Mouse (Mus musculus) testis, adult 2 months (tissue): ENCODE results near the gene Serpine3. TPM values are rescaled to one million over a fixed set of nuclear protein-coding genes. Genes with fewer than 3 reads are reported as not detected.
"Not testable (repeated sequence)": the region's sequence is repeated elsewhere in the genome, so short reads cannot be mapped to it uniquely, and the experiment has no call there.

Experiments used
- H3K27ac ChIP-seq: fragments of 200-500 bp; 2 replicates; pipeline ENCODE4 v1.5.1; 2012; ENCODE audit warnings: low read depth, low read length; ENCODE audit not compliant: control insufficient read depth, insufficient read depth
- H3K27me3 ChIP-seq: fragments of 200-500 bp; 2 replicates; pipeline ENCODE4 v1.6.1; 2012; ENCODE audit warnings: mild to moderate bottlenecking, low read length, moderate library complexity; ENCODE audit not compliant: control insufficient read depth, insufficient read depth
- H3K36me3 ChIP-seq: fragments of 200-500 bp; 2 replicates; pipeline ENCODE4 v1.6.1; 2012; ENCODE audit warnings: mild to moderate bottlenecking, low read length; ENCODE audit not compliant: control insufficient read depth, insufficient read depth
- H3K4me1 ChIP-seq: fragments of 200-500 bp; 2 replicates; pipeline ENCODE4 v1.6.1; 2012; ENCODE audit warnings: low read length; ENCODE audit not compliant: control insufficient read depth, insufficient read depth
- H3K4me3 ChIP-seq: fragments of 200-500 bp; 2 replicates; pipeline ENCODE4 v1.5.1; 2012; ENCODE audit warnings: low read depth, mild to moderate bottlenecking, low read length, moderate library complexity, mixed read lengths; ENCODE audit not compliant: control insufficient read depth
- CTCF ChIP-seq: fragments of 200-500 bp; IDR thresholded peaks from 2 replicates; pipeline ENCODE4 v1.5.1; 2012; ENCODE audit warnings: low read depth, mild to moderate bottlenecking, inconsistent platforms, low read length, moderate library complexity; ENCODE audit not compliant: control insufficient read depth, insufficient read depth, insufficient replicate concordance
- POLR2A ChIP-seq: fragments of 200-500 bp; IDR thresholded peaks from 2 replicates; pipeline ENCODE4 v1.6.1; 2012; ENCODE audit warnings: low read depth, mild to moderate bottlenecking, inconsistent platforms, low read length, moderate library complexity; ENCODE audit not compliant: control insufficient read depth
- polyA plus RNA-seq: library from polyadenylated mRNA; depleted of rRNA; stranded (reverse); fragments of >200 nt; gene quantifications from 2 replicates; pipeline ENCODE4 v1.2.3, GENCODE M21; 2012

The Serpine3 gene
- polyA plus RNA-seq, 1 experiment = not detected

GRCm38 (mm10) chr14:62640396-62640795, 23.1 kb upstream of the Serpine3 start:
- Histone ChIP-seq H3K4me3 (no peak overlapping the region), H3K27ac (no peak overlapping the region), H3K4me1 (no peaks in the 10 kb centered on the region), H3K36me3 (no peaks in the 10 kb centered on the region), H3K27me3 (no peaks in the 10 kb centered on the region)
- TF ChIP-seq POLR2A (no peak), CTCF (no peak)

- H3K27me3 ChIP-seq, H3K4me1 ChIP-seq, H3K4me3 ChIP-seq, H3K36me3 ChIP-seq, H3K27ac ChIP-seq: not testable (repeated sequence)
Observed at GRCm38 (mm10) chr14:62642368-62642767, 21.1 kb upstream of the Serpine3 start.

- no peaks in the 10 kb centered on the region for H3K36me3 ChIP-seq
- TF ChIP-seq CTCF (no peak), POLR2A (no peak)
- H3K27me3 ChIP-seq = no peaks in the 10 kb centered on the region
- no peak overlapping the region for H3K27ac ChIP-seq
- no peak overlapping the region for H3K4me3 ChIP-seq
- H3K4me1 ChIP-seq = no peaks in the 10 kb centered on the region
Observed at GRCm38 (mm10) chr14:62648405-62648804, 15.1 kb upstream of the Serpine3 start.

GRCm38 (mm10) chr14:62650376-62650775, 13.1 kb upstream of the Serpine3 start:
- H3K27me3 ChIP-seq = no peaks in the 10 kb centered on the region
- no peak for TF ChIP-seq POLR2A
- TF ChIP-seq CTCF = no peak
- no peak overlapping the region for H3K4me3 ChIP-seq
- no peaks in the 10 kb centered on the region for H3K4me1 ChIP-seq
- no peaks in the 10 kb centered on the region for H3K36me3 ChIP-seq
- no peak overlapping the region for H3K27ac ChIP-seq

DNA sequence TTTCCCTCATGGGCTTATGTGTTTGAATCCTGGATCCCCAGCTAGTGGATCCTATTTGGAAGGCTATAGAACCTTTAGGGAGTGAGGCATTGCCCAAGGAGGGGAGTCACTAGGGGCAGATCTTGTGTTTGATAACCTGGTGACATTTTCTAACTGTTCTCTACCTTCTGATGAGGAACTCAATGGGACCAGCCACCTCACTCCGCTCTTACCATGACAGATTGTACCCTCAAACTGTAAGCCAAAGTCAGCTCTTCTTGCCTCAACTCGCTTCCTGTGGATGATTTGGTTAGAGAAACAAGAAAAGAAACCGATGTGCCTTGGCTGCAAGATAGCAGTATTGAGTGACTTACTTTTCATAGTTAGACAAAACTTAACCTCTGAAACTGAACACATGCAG, 11.7 kb upstream of the Serpine3 start:
- no peaks in the 10 kb centered on the region for H3K36me3 ChIP-seq
- no peaks in the 10 kb centered on the region for H3K27me3 ChIP-seq
- no peak overlapping the region for H3K4me3 ChIP-seq
- no peaks in the 10 kb centered on the region for H3K4me1 ChIP-seq
- H3K27ac ChIP-seq = no peak overlapping the region
- TF ChIP-seq POLR2A (no peak), CTCF (no peak)

DNA sequence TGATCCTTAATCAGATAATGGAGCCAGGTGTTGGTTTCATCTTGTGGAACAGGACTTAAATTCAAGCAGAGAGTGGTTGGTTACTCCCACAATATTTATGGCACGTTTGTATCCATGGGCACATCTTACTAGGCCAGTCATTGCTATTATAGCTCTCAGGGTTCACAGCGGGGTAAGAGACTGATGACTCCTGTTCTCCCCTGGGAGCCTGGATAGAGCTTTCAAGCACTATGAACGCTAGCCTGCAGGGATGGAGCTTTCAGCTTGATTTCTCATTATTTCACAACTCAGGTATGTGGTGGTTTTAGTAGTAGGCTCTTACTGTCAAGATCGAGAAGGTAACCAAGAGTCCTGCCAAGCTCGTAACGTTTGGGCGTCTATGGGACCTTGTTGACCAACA, 7.5 kb upstream of the Serpine3 start:
- no peaks in the 10 kb centered on the region for H3K4me1 ChIP-seq
- no peaks in the 10 kb centered on the region for H3K27me3 ChIP-seq
- H3K27ac ChIP-seq = no peak overlapping the region
- no peak for TF ChIP-seq POLR2A
- TF ChIP-seq CTCF = no peak
- H3K4me3 ChIP-seq = no peak overlapping the region
- no peaks in the 10 kb centered on the region for H3K36me3 ChIP-seq

- Histone ChIP-seq H3K27me3 (no peaks in the 10 kb centered on the region), H3K4me1 (no peaks in the 10 kb centered on the region), H3K27ac (no peak overlapping the region), H3K4me3 (no peak overlapping the region), H3K36me3 (no peaks in the 10 kb centered on the region)
- no peak for TF ChIP-seq CTCF
- no peak for TF ChIP-seq POLR2A
Observed at GRCm38 (mm10) chr14:62657469-62657868, 6.0 kb upstream of the Serpine3 start.

DNA sequence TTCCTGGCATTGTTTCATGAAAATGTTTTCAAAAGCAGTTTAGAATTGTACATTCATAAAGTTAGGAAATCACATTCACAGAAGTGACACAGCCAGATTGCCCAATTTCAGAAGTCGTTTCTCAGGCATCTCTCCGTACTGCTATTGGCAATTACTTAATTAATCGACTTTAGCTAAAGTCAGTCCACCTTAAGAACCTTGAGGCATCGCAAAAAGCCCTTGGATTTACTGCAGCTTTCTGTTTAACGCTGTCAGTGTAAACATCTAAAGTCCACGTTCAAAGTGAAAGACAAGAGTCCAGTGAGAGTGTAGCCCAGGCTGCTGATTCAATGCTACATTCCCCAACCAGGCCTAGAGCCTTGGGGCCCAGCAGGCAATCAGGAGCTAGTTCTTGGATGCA, 1.1 kb upstream of the Serpine3 start:
- no peak overlapping the region for H3K27ac ChIP-seq
- no peaks in the 10 kb centered on the region for H3K27me3 ChIP-seq
- TF ChIP-seq CTCF (no peak), POLR2A (no peak)
- H3K4me3 ChIP-seq = no peak overlapping the region
- no peaks in the 10 kb centered on the region for H3K4me1 ChIP-seq
- H3K36me3 ChIP-seq = no peaks in the 10 kb centered on the region
